Mouse (Mus musculus) heart, postnatal 0 days (tissue): ENCODE measurements around the gene Cdr1. TPM values are rescaled to one million over a fixed set of nuclear protein-coding genes. Genes with fewer than 3 reads are reported as not detected.

Experiments used
- ATAC-seq: fragments of 200-750 bp; cut with Nextera tagmentation; 2 replicates; pipeline ENCODE4 v1.8.0; 2017; ENCODE audit warnings: low read depth, moderate number of reproducible peaks, moderate library complexity; ENCODE audit not compliant: insufficient read depth
- DNase-seq: peaks from one replicate; pipeline ENCODE4 v3.0.0-alpha.2; 2016; ENCODE audit warnings: low spot score
- H3K27ac ChIP-seq: fragments of 300-500 bp; sonication (generic); 2 replicates; pipeline ENCODE4 v1.5.1; 2014; ENCODE audit warnings: low read depth, mild to moderate bottlenecking
- H3K27me3 ChIP-seq: fragments of 300-500 bp; sonication (generic); 2 replicates; pipeline ENCODE4 v1.6.1; 2014; ENCODE audit warnings: low read length, mixed read lengths; ENCODE audit not compliant: control insufficient read depth, insufficient read depth
- H3K36me3 ChIP-seq: fragments of 300-500 bp; sonication (generic); replicated peaks from 2 replicates; pipeline ENCODE4 v1.6.1; 2014; ENCODE audit warnings: low read length, mixed read lengths; ENCODE audit not compliant: control insufficient read depth, insufficient read depth
- H3K4me1 ChIP-seq: fragments of 300-500 bp; sonication (generic); 2 replicates; pipeline ENCODE4 v1.6.1; 2014; ENCODE audit warnings: antibody characterized with exemption; ENCODE audit not compliant: control insufficient read depth, insufficient read depth
- H3K4me2 ChIP-seq: fragments of 300-500 bp; sonication (generic); 2 replicates; pipeline ENCODE4 v1.6.1; 2014; ENCODE audit warnings: low read depth, mild to moderate bottlenecking, low read length, moderate library complexity
- H3K4me3 ChIP-seq: fragments of 300-500 bp; sonication (generic); 2 replicates; pipeline ENCODE4 v1.5.1; 2014; ENCODE audit warnings: low read depth, low read length
- H3K9ac ChIP-seq: fragments of 300-500 bp; sonication (generic); replicated peaks from 2 replicates; pipeline ENCODE4 v1.6.1; 2014; ENCODE audit warnings: low read depth, low read length, mixed read lengths
- H3K9me3 ChIP-seq: fragments of 300-500 bp; sonication (generic); replicated peaks from 2 replicates; pipeline ENCODE4 v1.6.1; 2016; ENCODE audit warnings: low read length; ENCODE audit not compliant: control insufficient read depth
- CTCF ChIP-seq: IDR thresholded peaks from 2 replicates; pipeline ENCODE4 v1.5.1; 2016; ENCODE audit warnings: antibody characterized with exemption, control low read depth, low read depth
- EP300 ChIP-seq: IDR thresholded peaks from 2 replicates; pipeline ENCODE4 v1.6.1; 2016; ENCODE audit warnings: antibody characterized with exemption, low read depth
- WGBS: fragments of 180-500 bp; shearing (Covaris S2); extraction: QIAGEN DNeasy Blood & Tissue Kit; methylation state at CpG from one replicate; pipeline ENCODE4 v1.1.7; 2014; 5-methylcytosine and 5-hydroxymethylcytosine counted together
- microRNA-seq: library from miRNA; unstranded; fragments of <30 nt; microRNA quantifications from one replicate; pipeline ENCODE4, GENCODE M21; 2016
- polyA plus RNA-seq: library from polyadenylated mRNA; unstranded; fragments of >200 nt; fragmentation: Nextera tagmentation; extraction: Ambion mirVana; gene quantifications from 2 replicates; pipeline ENCODE4 v1.2.1, GENCODE M21; 2015
- total RNA-seq: library from RNA; depleted of rRNA; stranded (reverse); fragments of >200 nt; gene quantifications from 2 replicates; pipeline ENCODE4 v1.2.3, GENCODE M21; 2014; ENCODE audit warnings: low replicate concordance

Gene Cdr1
- total and polyA plus RNA-seq, 2 experiments from 2014 or later, result not detected

DNA sequence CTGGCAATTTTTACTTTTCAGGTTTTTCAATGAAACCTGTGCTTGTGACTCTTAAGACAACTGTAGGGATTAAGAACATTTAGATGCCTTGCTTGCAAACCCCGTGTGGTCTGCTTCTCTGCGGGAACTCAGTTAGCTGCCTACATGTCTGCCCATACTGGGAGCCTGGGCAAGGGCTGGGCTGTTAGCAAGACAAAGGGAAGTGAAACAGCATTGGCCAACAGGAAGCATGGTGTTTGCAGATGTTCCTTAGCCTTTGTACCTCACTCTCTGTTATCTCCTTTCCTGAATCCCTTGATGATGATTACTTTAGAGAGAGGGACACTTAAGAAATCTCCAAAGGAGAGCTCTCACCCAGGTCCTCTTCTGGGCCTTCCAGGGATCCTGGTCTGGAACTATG lies 38.8 kb downstream of the Cdr1 start:
- 22% methylated on average over 2 of the region's 2 CpGs for WGBS
- H3K27me3 ChIP-seq, result no peaks in the 10 kb centered on the region
- no peak for DNase-seq
- H3K36me3 ChIP-seq, result no peaks in the 10 kb centered on the region
- H3K9me3 ChIP-seq, result no peaks in the 10 kb centered on the region
- no peak overlapping the region for H3K4me2 ChIP-seq
- no peak overlapping the region for H3K9ac ChIP-seq
- ATAC-seq, result no peak
- H3K4me3 ChIP-seq, result no peak overlapping the region
- H3K27ac ChIP-seq, result no peak overlapping the region
- no peaks in the 10 kb centered on the region for H3K4me1 ChIP-seq
- TF ChIP-seq EP300 (no peak), CTCF (no peak)

DNA sequence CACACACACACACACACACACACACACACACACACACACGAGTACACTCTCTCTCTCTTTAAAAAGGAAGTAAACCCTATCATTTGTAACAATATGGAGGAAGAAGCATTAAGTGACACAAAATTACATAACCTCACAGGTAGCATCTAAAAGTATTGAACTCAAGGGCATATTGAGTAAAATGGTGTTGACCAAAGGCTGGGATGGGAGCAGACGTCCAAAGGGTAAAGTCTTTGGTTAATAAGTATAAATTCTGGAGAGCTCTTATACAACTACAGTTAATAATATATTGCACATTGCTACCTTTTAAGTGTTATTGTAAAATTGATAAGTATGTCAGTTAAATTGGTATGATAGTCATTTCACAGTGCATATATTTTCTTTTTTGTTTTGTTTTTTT lies 39.9 kb downstream of the Cdr1 start:
- Histone ChIP-seq H3K27ac (no peak overlapping the region), H3K4me3 (no peak overlapping the region), H3K4me1 (no peaks in the 10 kb centered on the region), H3K36me3 (no peaks in the 10 kb centered on the region), H3K4me2 (no peak overlapping the region), H3K9ac (no peak overlapping the region), H3K9me3 (no peaks in the 10 kb centered on the region), H3K27me3 (no peaks in the 10 kb centered on the region)
- TF ChIP-seq EP300 (no peak), CTCF (no peak)
- 59% methylated on average over 2 of the region's 2 CpGs for WGBS
- no peak for ATAC-seq
- no peak for DNase-seq

DNA sequence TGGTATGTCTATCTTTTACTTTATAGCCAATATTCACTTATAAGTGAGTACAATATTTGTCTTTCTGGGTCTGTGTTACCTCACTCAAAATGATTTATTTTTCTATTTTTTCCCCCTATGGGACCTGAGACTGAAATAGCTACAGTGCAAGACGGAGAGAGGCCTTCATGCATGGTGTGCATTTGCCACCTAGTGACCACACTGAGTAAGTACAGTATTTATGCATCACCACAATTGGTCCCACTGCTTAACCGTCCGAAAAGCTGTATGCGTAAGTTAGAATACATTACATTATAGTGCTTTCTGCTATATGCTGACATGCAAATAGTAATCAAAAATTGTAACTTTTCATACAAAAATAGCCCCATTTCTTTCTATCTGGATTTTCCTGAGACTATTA lies 50.8 kb downstream of the Cdr1 start:
- 66% methylated on average over 4 of the region's 4 CpGs for WGBS
- H3K4me2 ChIP-seq, result no peak overlapping the region
- no peaks in the 10 kb centered on the region for H3K4me1 ChIP-seq
- no peaks in the 10 kb centered on the region for H3K27me3 ChIP-seq
- ATAC-seq (no peak), DNase-seq (no peak)
- H3K9me3 ChIP-seq, result no peaks in the 10 kb centered on the region
- no peak overlapping the region for H3K27ac ChIP-seq
- no peaks in the 10 kb centered on the region for H3K36me3 ChIP-seq
- no peak overlapping the region for H3K4me3 ChIP-seq
- TF ChIP-seq EP300 (no peak), CTCF (peak; percentile 19; the same call in 1 of the 2 replicates)
- no peak overlapping the region for H3K9ac ChIP-seq

Small RNA genes within 50 kb of the gene (microRNA-seq; reads per million reads assigned to microRNA genes)
- gene Gm24396, result not detected
